Mouse (Mus musculus) neutrophil, adult 83 days (primary cell): ENCODE results near the gene Spock1. TPM values are rescaled to one million over a fixed set of nuclear protein-coding genes. Genes with fewer than 3 reads are reported as not detected.

Experiments used
- total RNA-seq, 2 experiments: library from RNA; stranded (reverse); gene quantifications; one replicate each; pipeline ENCODE4 v1.2.4; 2023

Spock1 gene
- not detected for total RNA-seq

DNA sequence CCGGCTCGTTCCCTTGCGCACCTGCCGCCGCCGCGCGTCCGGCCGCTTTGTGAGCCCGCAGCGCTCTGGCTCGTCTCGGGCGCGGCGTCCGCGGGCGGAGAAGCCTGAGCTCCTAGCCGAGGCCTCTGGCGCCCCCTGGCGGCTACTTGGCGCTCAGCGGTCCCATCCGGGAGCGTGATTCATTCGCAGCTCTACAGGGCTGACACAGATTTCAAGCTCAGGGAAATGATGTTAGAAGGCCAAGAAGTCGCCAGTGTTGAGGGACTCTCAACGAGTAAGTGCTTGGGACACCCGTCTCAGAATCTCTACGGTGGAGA, at the start of gene Spock1:
Gene Spock1 (minus strand): TSS at position 67 of the 317 bp plus-strand sequence.

Other genes with a start within 250 kb of the Spock1 start
- under 1 TPM; 0.18 to 0.26 TPM for gene Klhl3, start 205.3 kb upstream of the Spock1 start, total RNA-seq
- gene Hnrnpa0, start 220.2 kb upstream of the Spock1 start, total RNA-seq: 10 to 100 TPM; 72.1 to 78.4 TPM
- 10 to 100 TPM; 26.7 to 39.7 TPM for gene Idnk, start 249.3 kb upstream of the Spock1 start, total RNA-seq